Mouse (Mus musculus): Measurements from ENCODE around the gene Coro1b.

The Coro1b gene

DNA sequence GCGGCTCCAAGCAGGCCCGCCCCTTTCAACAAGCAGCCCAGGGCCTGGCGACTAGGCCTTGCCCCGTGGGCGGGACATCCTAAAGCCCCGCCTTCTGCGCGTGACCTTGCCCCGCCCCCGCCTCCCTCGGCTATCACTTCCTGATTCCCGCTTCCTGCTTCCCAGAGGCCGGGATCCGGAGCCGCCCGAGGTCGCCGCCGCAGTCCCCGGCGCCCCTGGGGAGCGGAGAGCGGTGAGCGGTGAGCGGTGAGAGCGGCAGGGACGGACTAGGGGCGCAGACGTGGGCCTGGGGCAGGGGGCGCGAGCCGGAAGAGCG is at the start of gene Coro1b:
TSS of gene Coro1b (plus strand) at position 129 of the 316 bp plus-strand sequence.
- in situ Hi-C loops (cut with MboI; ENCODE audit: unreplicated experiment in 2 of 2), result no loop called here

- in situ Hi-C loops (cut with MboI; ENCODE audit: unreplicated experiment in 2 of 2), result loop anchor here (5.0 to 25.0 kb wide), 3 partner anchors 42 to 338 kb away; partner anchors contain the start of genes Gstp3 (in 1 of the 2) and Rhod (in 1 of the 2)
Observed at GRCm38 (mm10) chr19:4099056-4099455, 49.4 kb upstream of the Coro1b start.

- in situ Hi-C loops (cut with MboI; ENCODE audit: unreplicated experiment in 2 of 2), result loop anchor here (5.0 to 25.0 kb wide), 3 partner anchors 43 to 337 kb away; partner anchors contain the start of genes Gstp3 (in 1 of the 2) and Rhod (in 1 of the 2)
Observed at GRCm38 (mm10) chr19:4099837-4100717, 48.3 kb upstream of the Coro1b start, which contains the start of gene Pitpnm1. TSS of gene Pitpnm1 (plus strand) at chr19:4099998.

- in situ Hi-C loops (cut with MboI; ENCODE audit: unreplicated experiment in 2 of 2), result no loop called here
Observed at GRCm38 (mm10) chr19:4100718-4101261, 47.6 kb upstream of the Coro1b start.

DNA sequence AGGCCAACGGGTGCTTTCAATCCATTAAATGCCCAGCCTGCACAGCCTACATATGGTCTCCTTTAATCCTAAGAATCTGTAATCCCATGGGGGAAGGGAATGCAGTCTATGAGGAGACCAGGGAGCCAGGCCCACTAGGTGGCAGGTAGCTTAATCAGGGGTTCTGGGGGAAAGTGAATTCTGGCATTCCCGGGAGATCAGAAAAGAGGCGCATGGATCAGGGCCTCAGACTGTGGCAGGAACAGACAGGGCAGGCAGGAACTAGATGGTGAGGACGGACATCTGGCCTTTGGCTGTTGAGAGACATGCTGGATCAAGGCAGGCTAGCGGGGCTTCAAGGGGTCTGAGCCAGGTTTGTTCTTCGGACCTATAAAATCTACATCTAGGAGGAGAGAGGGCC is 47.0 kb upstream of the Coro1b start:
- in situ Hi-C loops (cut with MboI; ENCODE audit: unreplicated experiment in 2 of 2), result no loop called here

DNA sequence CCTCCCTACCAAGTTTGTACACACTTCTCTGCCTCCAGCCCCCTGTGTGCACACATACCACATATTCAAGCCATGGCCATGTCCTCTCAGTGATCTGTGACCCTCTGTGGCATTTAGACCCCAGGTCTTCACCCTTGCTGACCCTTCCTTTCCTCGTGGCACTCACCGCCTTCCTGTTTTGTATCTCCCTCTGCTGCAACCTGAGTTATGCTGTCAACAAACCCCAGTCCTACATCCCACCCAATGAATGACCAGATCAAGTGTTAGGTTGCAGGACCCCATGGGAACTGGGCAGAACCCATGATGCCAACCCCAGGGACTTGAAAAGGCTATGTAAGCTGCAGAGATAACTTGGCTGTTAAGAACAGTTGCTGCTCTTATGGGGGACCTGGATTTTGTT is 46.4 kb upstream of the Coro1b start:
- in situ Hi-C loops (cut with MboI; ENCODE audit: unreplicated experiment in 2 of 2), result no loop called here

DNA sequence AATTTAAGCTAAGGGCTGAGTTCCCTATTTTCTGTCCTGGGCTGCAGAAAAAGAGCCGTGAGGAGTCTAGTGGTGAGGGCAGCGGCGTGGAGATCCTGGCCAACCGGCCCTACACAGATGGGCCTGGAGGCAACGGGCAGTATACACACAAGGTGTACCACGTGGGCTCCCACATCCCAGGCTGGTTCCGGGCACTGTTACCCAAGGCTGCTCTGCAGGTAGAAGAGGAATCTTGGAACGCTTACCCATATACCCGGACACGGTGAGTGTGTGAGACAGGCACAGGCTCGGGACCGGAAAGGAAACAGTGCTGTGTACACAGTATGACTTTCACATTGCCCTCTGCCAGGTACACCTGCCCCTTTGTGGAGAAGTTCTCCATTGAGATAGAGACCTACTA is 45.8 kb upstream of the Coro1b start:
- in situ Hi-C loops (cut with MboI; ENCODE audit: unreplicated experiment in 2 of 2), result no loop called here

DNA sequence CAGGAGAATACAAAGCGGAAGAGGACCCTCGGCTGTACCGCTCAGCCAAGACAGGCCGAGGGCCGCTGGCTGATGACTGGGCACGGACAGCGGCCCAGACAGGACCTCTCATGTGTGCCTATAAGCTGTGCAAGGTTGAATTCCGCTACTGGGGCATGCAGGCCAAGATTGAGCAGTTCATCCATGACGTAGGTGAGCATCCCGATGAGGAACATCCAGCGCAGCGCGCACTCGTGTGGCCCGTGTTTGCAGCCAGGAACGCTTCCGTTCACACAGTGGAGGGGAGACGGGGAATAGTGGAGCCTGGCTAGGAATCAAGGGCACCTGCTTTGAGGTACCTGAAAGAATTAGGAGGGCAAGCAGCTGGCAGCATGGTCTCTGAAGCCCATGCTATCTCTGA is 45.1 kb upstream of the Coro1b start:
- in situ Hi-C loops (cut with MboI; ENCODE audit: unreplicated experiment in 2 of 2), result no loop called here

GRCm38 (mm10) chr19:4103792-4104191 is 44.6 kb upstream of the Coro1b start:
- in situ Hi-C loops (cut with MboI; ENCODE audit: unreplicated experiment in 2 of 2), result no loop called here

GRCm38 (mm10) chr19:4104675-4105194 is 43.7 kb upstream of the Coro1b start:
- in situ Hi-C loops (cut with MboI; ENCODE audit: unreplicated experiment in 2 of 2), result no loop called here

DNA sequence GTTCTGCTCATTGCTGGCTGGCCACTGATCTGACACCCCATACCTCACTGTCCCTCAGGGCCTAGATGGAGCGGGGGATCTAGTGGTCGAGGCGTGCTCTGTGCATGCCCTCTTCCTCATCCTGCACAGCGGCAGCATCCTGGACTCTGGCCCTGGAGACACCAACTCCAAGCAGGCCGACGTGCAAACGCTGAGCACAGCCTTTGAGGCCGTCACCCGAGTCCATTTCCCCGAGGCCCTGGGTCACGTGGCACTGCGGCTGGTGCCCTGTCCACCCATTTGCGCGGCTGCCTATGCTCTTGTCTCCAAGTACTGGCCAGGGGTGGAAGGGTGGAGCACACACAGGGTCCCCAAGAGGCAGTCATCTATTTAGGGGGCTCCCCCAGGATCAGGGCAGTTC is 41.8 kb upstream of the Coro1b start:
- in situ Hi-C loops (cut with MboI; ENCODE audit: unreplicated experiment in 2 of 2), result no loop called here

DNA sequence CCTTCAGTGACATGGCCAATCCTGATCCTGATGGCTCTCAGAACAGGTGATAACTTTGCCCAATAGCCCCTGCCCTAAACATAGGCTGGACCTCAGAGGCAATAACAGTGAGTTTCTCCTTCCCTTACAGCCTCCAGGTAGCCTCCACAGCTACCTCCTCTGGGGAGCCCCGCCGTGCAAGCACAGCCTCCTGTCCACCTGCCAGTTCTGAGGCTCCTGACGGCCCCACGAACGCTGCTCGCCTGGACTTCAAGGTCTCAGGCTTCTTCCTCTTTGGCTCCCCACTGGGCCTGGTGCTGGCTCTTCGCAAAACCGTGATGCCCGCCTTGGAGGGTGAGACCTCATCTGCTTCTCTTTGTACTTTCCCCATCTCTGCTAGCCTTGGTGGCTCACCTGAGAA is 39.9 kb upstream of the Coro1b start:
- in situ Hi-C loops (cut with MboI; ENCODE audit: unreplicated experiment in 2 of 2), result no loop called here

DNA sequence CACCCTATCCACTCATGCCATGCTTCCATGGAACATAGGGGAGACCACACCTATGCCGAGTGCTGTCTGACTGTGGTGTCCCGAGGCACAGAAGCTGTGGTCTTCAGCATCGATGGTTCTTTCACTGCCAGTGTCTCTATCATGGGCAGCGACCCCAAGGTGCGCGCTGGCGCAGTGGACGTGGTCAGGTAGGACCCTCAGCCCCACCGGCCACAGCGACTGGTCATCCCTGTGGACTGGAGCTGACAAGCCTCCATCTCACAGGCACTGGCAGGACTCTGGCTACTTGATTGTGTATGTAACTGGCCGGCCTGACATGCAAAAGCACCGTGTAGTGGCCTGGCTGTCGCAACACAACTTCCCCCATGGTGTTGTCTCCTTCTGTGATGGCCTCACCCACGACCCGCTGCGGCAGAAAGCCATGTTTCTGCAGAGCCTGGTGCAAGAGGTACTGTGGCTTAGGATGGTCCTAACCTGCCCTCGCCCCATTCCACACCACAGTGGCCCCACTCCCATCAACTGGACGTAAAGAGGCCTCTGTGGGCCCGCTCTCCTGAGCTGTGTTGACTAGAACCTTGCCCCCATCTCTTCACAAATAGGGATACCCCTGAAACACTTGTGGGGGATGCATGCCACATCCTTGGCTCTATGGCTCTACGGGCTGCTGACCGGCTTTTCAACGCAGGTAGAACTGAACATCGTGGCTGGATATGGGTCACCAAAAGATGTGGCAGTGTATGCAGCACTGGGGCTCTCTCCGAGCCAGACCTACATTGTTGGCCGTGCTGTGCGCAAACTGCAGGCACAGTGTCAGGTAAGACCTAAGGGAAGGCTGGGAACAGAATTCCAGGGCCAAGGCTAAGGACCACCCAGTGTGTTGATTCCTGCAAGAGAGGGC is 36.1 kb upstream of the Coro1b start:
- in situ Hi-C loops (cut with MboI; ENCODE audit: unreplicated experiment in 2 of 2), result no loop called here

GRCm38 (mm10) chr19:4113186-4113805 is 35.1 kb upstream of the Coro1b start:
- in situ Hi-C loops (cut with MboI; ENCODE audit: unreplicated experiment in 2 of 2), result no loop called here

- in situ Hi-C loops (cut with MboI; ENCODE audit: unreplicated experiment in 2 of 2), result no loop called here
Observed at GRCm38 (mm10) chr19:4113806-4114230, 34.6 kb upstream of the Coro1b start.

- in situ Hi-C loops (cut with MboI; ENCODE audit: unreplicated experiment in 2 of 2), result no loop called here
Observed at GRCm38 (mm10) chr19:4114551-4114950, 33.9 kb upstream of the Coro1b start.

- in situ Hi-C loops (cut with MboI; ENCODE audit: unreplicated experiment in 2 of 2), result no loop called here
Observed at GRCm38 (mm10) chr19:4115144-4115543, 33.3 kb upstream of the Coro1b start.

DNA sequence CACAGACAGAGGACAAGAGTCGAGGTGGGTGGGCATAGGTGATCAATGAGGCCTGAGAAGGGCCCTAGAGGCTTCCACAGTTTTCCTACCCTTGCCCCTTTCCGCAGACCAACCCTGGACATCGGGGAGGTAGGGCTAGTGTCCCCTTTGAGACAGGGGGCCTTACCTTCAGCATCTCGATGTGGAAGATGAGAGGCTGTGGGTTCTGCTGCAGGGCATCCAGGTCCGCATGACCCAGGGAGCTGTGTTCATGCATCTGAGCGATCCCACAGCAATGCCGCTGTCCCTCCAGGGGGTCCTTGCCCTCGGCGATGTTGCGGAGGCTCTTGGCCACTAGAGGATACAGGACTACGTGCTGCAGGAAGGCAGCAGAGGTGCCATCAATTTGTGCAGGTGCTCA is 32.6 kb upstream of the Coro1b start:
- in situ Hi-C loops (cut with MboI; ENCODE audit: unreplicated experiment in 2 of 2), result no loop called here

- in situ Hi-C loops (cut with MboI; ENCODE audit: unreplicated experiment in 2 of 2), result no loop called here
Observed at GRCm38 (mm10) chr19:4117006-4117405, 31.4 kb upstream of the Coro1b start.

GRCm38 (mm10) chr19:4118350-4118749 is 30.1 kb upstream of the Coro1b start:
- in situ Hi-C loops (cut with MboI; ENCODE audit: unreplicated experiment in 2 of 2), result no loop called here
